Mouse (Mus musculus) MEL (cell line): ENCODE measurements around the gene Samd4. TPM values are rescaled to one million over a fixed set of nuclear protein-coding genes. Genes with fewer than 3 reads are reported as not detected.
A peak's percentile ranks its signal among the peaks of the same experiment; 100 is the strongest.

Experiments used
- DNase-seq: peaks from one replicate; pipeline ENCODE4 v3.0.0; 2011; ENCODE audit warnings: low read depth, low spot score
- H3K27ac ChIP-seq: 2 replicates; pipeline ENCODE4 v1.5.1; 2012; ENCODE audit warnings: low read depth, mild to moderate bottlenecking, control low read depth, low read length, moderate library complexity; ENCODE audit not compliant: control insufficient read depth
- H3K27me3 ChIP-seq, 2 experiments: fragments of 150-350 bp in 1 of 2; sonication (generic) in 1 of 2; 2 replicates each; pipeline ENCODE4 v1.6.1; 2012; ENCODE audit warnings: low read length in 2 of 2, mild to moderate bottlenecking in 2 of 2, improper control_type of control experiment in 1 of 2, moderate library complexity in 1 of 2; ENCODE audit not compliant: insufficient read depth in 2 of 2, control insufficient read depth in 1 of 2
- H3K36me3 ChIP-seq, 2 experiments: 2 replicates each; pipeline ENCODE4 v1.6.1; 2012 to 2014; ENCODE audit warnings: low read length in 2 of 2, improper control_type of control experiment in 1 of 2, inconsistent platforms in 1 of 2, mild to moderate bottlenecking in 1 of 2; ENCODE audit not compliant: insufficient read depth in 2 of 2, control insufficient read depth in 1 of 2
- H3K4me1 ChIP-seq, 2 experiments: fragments of 150-350 bp in 1 of 2; sonication (generic) in 1 of 2; 2 replicates each; pipeline ENCODE4 v1.6.1; 2012; ENCODE audit warnings: low read length in 2 of 2, improper control_type of control experiment in 1 of 2, mild to moderate bottlenecking in 1 of 2; ENCODE audit not compliant: insufficient read depth in 2 of 2, control insufficient read depth in 1 of 2
- H3K4me3 ChIP-seq, 2 experiments: fragments of 150-350 bp in 1 of 2; sonication (generic) in 1 of 2; 2 replicates each; pipeline ENCODE4 v1.5.1; 2012; ENCODE audit warnings: low read depth in 2 of 2, low read length in 2 of 2, mild to moderate bottlenecking in 2 of 2, moderate library complexity in 2 of 2, control low read depth in 1 of 2, improper control_type of control experiment in 1 of 2; ENCODE audit not compliant: control insufficient read depth in 1 of 2, insufficient read depth in 1 of 2
- H3K79me2 ChIP-seq: 2 replicates; pipeline ENCODE4 v1.6.1; 2012; ENCODE audit warnings: mild to moderate bottlenecking, low read length, moderate library complexity; ENCODE audit not compliant: control insufficient read depth, poor library complexity, insufficient read depth
- H3K9ac ChIP-seq: 2 replicates; pipeline ENCODE4 v1.6.1; 2012; ENCODE audit warnings: low read depth, mild to moderate bottlenecking, control low read depth, low read length, moderate library complexity; ENCODE audit not compliant: control insufficient read depth, poor library complexity, severe bottlenecking
- H3K9me3 ChIP-seq: fragments of 150-350 bp; sonication (generic); replicated peaks from 2 replicates; pipeline ENCODE4 v1.6.1; 2012; ENCODE audit warnings: mild to moderate bottlenecking, low read length, improper control_type of control experiment, moderate library complexity; ENCODE audit not compliant: insufficient read depth
- BHLHE40 ChIP-seq: IDR thresholded peaks from 2 replicates; pipeline ENCODE4 v1.6.1; 2012; ENCODE audit warnings: low read depth, mild to moderate bottlenecking, inconsistent platforms, low read length, improper control_type of control experiment, borderline replicate concordance
- CHD2 ChIP-seq: IDR thresholded peaks from 2 replicates; pipeline ENCODE4 v1.6.1; 2011; ENCODE audit warnings: low read length, improper control_type of control experiment
- E2F4 ChIP-seq: IDR thresholded peaks from 2 replicates; pipeline ENCODE4 v1.6.1; 2011; ENCODE audit warnings: low read depth, low read length, improper control_type of control experiment, borderline replicate concordance
- EP300 ChIP-seq, 2 experiments: IDR thresholded peaks; 2 replicates each; pipeline ENCODE4 v1.6.1; 2011; ENCODE audit warnings: improper control_type of control experiment in 2 of 2, low read length in 2 of 2, low read depth in 1 of 2, mild to moderate bottlenecking in 1 of 2
- GABPA ChIP-seq: IDR thresholded peaks from 2 replicates; pipeline ENCODE4 v1.6.1; 2012; ENCODE audit warnings: low read depth, mild to moderate bottlenecking, inconsistent platforms, low read length, improper control_type of control experiment, moderate library complexity
- MAFK ChIP-seq: IDR thresholded peaks from 2 replicates; pipeline ENCODE4 v1.6.1; 2011; ENCODE audit warnings: low read depth, mild to moderate bottlenecking, low read length, improper control_type of control experiment, borderline replicate concordance
- MAX ChIP-seq: IDR thresholded peaks from 2 replicates; pipeline ENCODE4 v1.6.1; 2011; ENCODE audit warnings: low read length, improper control_type of control experiment
- MEF2A ChIP-seq: IDR thresholded peaks from 2 replicates; pipeline ENCODE4 v1.6.1; 2014; ENCODE audit warnings: low read depth, mild to moderate bottlenecking, inconsistent platforms, low read length, improper control_type of control experiment; ENCODE audit not compliant: poor library complexity, insufficient replicate concordance, severe bottlenecking; ENCODE audit errors: extremely low read depth
- MYB ChIP-seq: IDR thresholded peaks from 2 replicates; pipeline ENCODE4 v1.6.1; 2011; ENCODE audit warnings: mild to moderate bottlenecking, low read depth, low read length, improper control_type of control experiment
- MYC ChIP-seq: IDR thresholded peaks from 2 replicates; pipeline ENCODE4 v1.6.1; 2011; ENCODE audit warnings: low read depth, mild to moderate bottlenecking, low read length, improper control_type of control experiment, moderate library complexity
- NELFE ChIP-seq: IDR thresholded peaks from 2 replicates; pipeline ENCODE4 v1.6.1; 2011; ENCODE audit warnings: low read depth, low read length, improper control_type of control experiment
- POLR2A ChIP-seq, 2 experiments: IDR thresholded peaks; 2 replicates each; pipeline ENCODE4 v1.6.1; 2011 to 2012; ENCODE audit warnings: low read length in 2 of 2, mild to moderate bottlenecking in 2 of 2, control low read depth in 1 of 2, improper control_type of control experiment in 1 of 2, low read depth in 1 of 2, moderate library complexity in 1 of 2; ENCODE audit not compliant: control insufficient read depth in 1 of 2, insufficient read depth in 1 of 2, poor library complexity in 1 of 2
- RCOR1 ChIP-seq: IDR thresholded peaks from 2 replicates; pipeline ENCODE4 v1.6.1; 2012; ENCODE audit warnings: low read depth, mild to moderate bottlenecking, inconsistent platforms, low read length, improper control_type of control experiment
- SMC3 ChIP-seq: IDR thresholded peaks from 2 replicates; pipeline ENCODE4 v1.6.1; 2011; ENCODE audit warnings: low read depth, low read length, improper control_type of control experiment
- ZC3H11A ChIP-seq: IDR thresholded peaks from 2 replicates; pipeline ENCODE4 v1.6.1; 2012; ENCODE audit warnings: low read depth, mild to moderate bottlenecking, inconsistent platforms, low read length, improper control_type of control experiment
- ZMIZ1 ChIP-seq: IDR thresholded peaks from 2 replicates; pipeline ENCODE4 v1.6.1; 2012; ENCODE audit warnings: low read depth, mild to moderate bottlenecking, inconsistent platforms, low read length, improper control_type of control experiment, moderate library complexity
- polyA plus RNA-seq, 2 experiments: library from polyadenylated mRNA; stranded (reverse) in 1 of 2; unstranded in 1 of 2; fragments of >175 nt in 1 of 2; fragments of >200 nt in 1 of 2; gene quantifications; 2 replicates each; pipeline versions ENCODE4 v1.2.1 to v1.2.4; 2012; ENCODE audit warnings: low replicate concordance in 2 of 2, low read depth in 1 of 2; ENCODE audit not compliant: insufficient read length in 2 of 2, insufficient read depth in 1 of 2, missing spikeins in 1 of 2
- total RNA-seq: library from RNA; depleted of rRNA; stranded (reverse); fragments of 300-350 nt; gene quantifications from 2 replicates; pipeline ENCODE4 v1.2.3, GENCODE M21; 2012

The Samd4 gene
- total and polyA plus RNA-seq, 3 experiments: 0.04 to 0.08 TPM; not detected in 1

DNA sequence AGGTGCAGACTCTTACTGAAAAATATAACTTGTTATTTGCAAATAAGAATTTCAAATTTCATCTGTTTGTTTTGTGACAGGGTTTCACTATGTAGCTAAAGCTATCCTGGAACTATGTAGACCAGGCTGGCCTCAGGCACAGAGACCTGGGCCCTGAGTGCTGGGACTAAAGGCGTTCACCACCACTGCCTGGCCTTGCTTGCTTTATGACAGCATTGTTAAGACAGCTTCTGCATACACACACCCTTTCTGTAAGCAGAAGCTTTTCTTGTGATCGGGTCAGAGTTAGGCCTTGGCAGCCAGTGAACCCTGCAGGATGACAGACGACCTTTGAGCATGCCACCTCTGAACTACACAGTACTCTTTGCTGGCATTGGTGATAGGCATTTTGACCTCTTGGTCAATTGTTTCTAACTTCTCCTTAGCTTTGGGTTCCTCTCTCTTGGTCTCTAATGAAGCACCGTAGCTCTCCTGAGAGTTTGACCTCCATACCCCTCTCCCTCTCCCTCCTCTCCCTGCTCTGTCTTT lies 34.5 kb upstream of the Samd4 start:
- no peak for TF ChIP-seq ZC3H11A
- TF ChIP-seq MAX: no peak
- no peak for TF ChIP-seq SMC3
- no peak for TF ChIP-seq MYC
- no peak for TF ChIP-seq CHD2
- TF ChIP-seq GABPA: no peak
- TF ChIP-seq ZMIZ1: no peak
- TF ChIP-seq E2F4: no peak
- no peak for TF ChIP-seq MEF2A
- TF ChIP-seq POLR2A (IDR thresholded peaks at IDR 0.05; ENCODE audit: control insufficient read depth in 1 of 2, insufficient read depth in 1 of 2, low read depth in 1 of 2, low read length in 2 of 2, poor library complexity in 1 of 2): no peak
- TF ChIP-seq EP300 (IDR thresholded peaks at IDR 0.05; ENCODE audit: low read depth in 1 of 2, low read length in 2 of 2): no peak
- TF ChIP-seq RCOR1: no peak
- TF ChIP-seq MYB: no peak
- Histone ChIP-seq H3K27me3 (no peaks in the 10 kb centered on the region), H3K9me3 (no peaks in the 10 kb centered on the region), H3K9ac (no peak overlapping the region), H3K36me3 (peaks cover 0 to 18% of the 10 kb centered on the region in 2 experiments; a peak in 2 of 4 replicates), H3K4me1 (peaks cover 6 to 13% of the 10 kb centered on the region in 2 experiments), H3K4me3 (no peak overlapping the region), H3K79me2 (no peaks in the 10 kb centered on the region), H3K27ac (no peak overlapping the region)
- no peak for DNase-seq

DNA sequence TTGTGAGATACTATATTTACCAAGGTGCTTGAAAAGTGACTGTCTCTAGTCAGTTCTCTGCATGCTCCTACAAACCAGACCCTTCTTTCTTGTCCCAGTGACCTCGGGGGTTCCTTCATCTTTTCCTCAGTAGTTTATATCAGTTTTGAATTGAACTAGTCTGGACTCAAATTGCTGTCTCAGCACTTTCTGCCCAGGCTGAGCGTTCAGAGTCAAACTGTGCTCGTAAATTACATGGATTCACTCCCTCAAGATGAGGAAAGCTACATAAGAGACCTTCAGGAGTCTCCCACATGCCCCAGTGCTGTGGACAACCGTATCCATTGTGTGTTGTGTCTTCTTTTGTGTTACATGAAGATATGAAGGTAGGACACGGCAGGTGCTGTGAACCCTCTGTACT lies 33.9 kb upstream of the Samd4 start:
- Histone ChIP-seq H3K9ac (no peak overlapping the region), H3K79me2 (no peaks in the 10 kb centered on the region), H3K27ac (no peak overlapping the region), H3K27me3 (no peaks in the 10 kb centered on the region), H3K36me3 (peaks cover 0 to 18% of the 10 kb centered on the region in 2 experiments; a peak in 2 of 4 replicates), H3K9me3 (no peaks in the 10 kb centered on the region), H3K4me1 (peaks cover 6 to 13% of the 10 kb centered on the region in 2 experiments), H3K4me3 (no peak overlapping the region)
- no peak for DNase-seq
- TF ChIP-seq MYC: no peak
- TF ChIP-seq MAFK: peak; percentile 82
- no peak for TF ChIP-seq EP300 (IDR thresholded peaks at IDR 0.05; ENCODE audit: low read depth in 1 of 2, low read length in 2 of 2)
- no peak for TF ChIP-seq BHLHE40
- no peak for TF ChIP-seq NELFE
- TF ChIP-seq GABPA: no peak
